Mouse (Mus musculus): Measurements from ENCODE around the gene Tbcd.

Gene Tbcd

GRCm38 (mm10) chr11:121543287-121543856, 91.6 kb downstream of the Tbcd start:
- DNase-seq, result no peak

GRCm38 (mm10) chr11:121543922-121544321, 92.2 kb downstream of the Tbcd start:
- DNase-seq, result peak; percentile 69

GRCm38 (mm10) chr11:121544755-121545397, 93.1 kb downstream of the Tbcd start:
- no peak for DNase-seq

- no peak for DNase-seq
Observed at GRCm38 (mm10) chr11:121545398-121546034, 93.8 kb downstream of the Tbcd start.

- DNase-seq, result no peak
Observed at GRCm38 (mm10) chr11:121547234-121547633, 95.5 kb downstream of the Tbcd start.

GRCm38 (mm10) chr11:121547925-121548324, 96.2 kb downstream of the Tbcd start:
- DNase-seq, result no peak

GRCm38 (mm10) chr11:121548996-121549842, 97.5 kb downstream of the Tbcd start:
- peak; percentile 39 for DNase-seq

- DNase-seq, result peak; percentile 25
Observed at GRCm38 (mm10) chr11:121549843-121550647, 98.3 kb downstream of the Tbcd start.

- DNase-seq, result no peak
Observed at GRCm38 (mm10) chr11:121551206-121551799, 99.6 kb downstream of the Tbcd start.

- DNase-seq, result peak; percentile 73
Observed at GRCm38 (mm10) chr11:121552167-121552566, 100.4 kb downstream of the Tbcd start.

- peak; percentile 22 for DNase-seq
Observed at GRCm38 (mm10) chr11:121552846-121553457, 101.2 kb downstream of the Tbcd start.

GRCm38 (mm10) chr11:121553458-121553857, 101.7 kb downstream of the Tbcd start:
- DNase-seq, result no peak

GRCm38 (mm10) chr11:121556727-121557126, 105.0 kb downstream of the Tbcd start:
- DNase-seq, result no peak

GRCm38 (mm10) chr11:121557946-121558345, 106.2 kb downstream of the Tbcd start:
- DNase-seq, result no peak

GRCm38 (mm10) chr11:121558522-121558921, 106.8 kb downstream of the Tbcd start:
- no peak for DNase-seq

- no peak for DNase-seq
Observed at GRCm38 (mm10) chr11:121559527-121560293, 108.0 kb downstream of the Tbcd start.

GRCm38 (mm10) chr11:121560294-121560663, 108.5 kb downstream of the Tbcd start:
- no peak for DNase-seq

GRCm38 (mm10) chr11:121563312-121563711, 111.6 kb downstream of the Tbcd start:
- no peak for DNase-seq

GRCm38 (mm10) chr11:121564265-121564664, 112.5 kb downstream of the Tbcd start:
- DNase-seq, result no peak

GRCm38 (mm10) chr11:121581856-121582255, 130.1 kb downstream of the Tbcd start:
- DNase-seq, result no peak

GRCm38 (mm10) chr11:121597254-121597653, 145.5 kb downstream of the Tbcd start:
- DNase-seq, result no peak

All from kidney, postnatal 14 days (tissue).